Mouse (Mus musculus) left cerebral cortex, postnatal 36 days (tissue): ENCODE measurements around the gene Slx1b. TPM values are rescaled to one million over a fixed set of nuclear protein-coding genes. Genes with fewer than 3 reads are reported as not detected.

Experiments
- DNase-seq, 2 experiments: peaks; one replicate each; pipeline ENCODE4 v3.0.0; 2021 to 2022; ENCODE audit warnings: low spot score in 2 of 2, mixed read lengths in 1 of 2
- intact Hi-C: fragments of 180-260 bp; cut with DNase I; formaldehyde crosslinking; loops from one replicate; pipeline ENCODE4 v1.15.1; 2025
- total RNA-seq, 2 experiments: library from RNA; stranded (reverse); gene quantifications; 2 replicates each; pipeline ENCODE4 v1.2.3; 2021

Slx1b gene
- total RNA-seq, 2 experiments from 2014 or later: 17.6 to 20.3 TPM

GRCm38 (mm10) chr7:126704121-126704980 is 8.8 kb upstream of the Slx1b start:
- intact Hi-C loops: loop anchor here (5.0 kb wide), 3 partner anchors 58 to 93 kb away; partner anchors contain the start of genes Fam57b and Ypel3
- peak; percentile 89 to 93 for DNase-seq

DNA sequence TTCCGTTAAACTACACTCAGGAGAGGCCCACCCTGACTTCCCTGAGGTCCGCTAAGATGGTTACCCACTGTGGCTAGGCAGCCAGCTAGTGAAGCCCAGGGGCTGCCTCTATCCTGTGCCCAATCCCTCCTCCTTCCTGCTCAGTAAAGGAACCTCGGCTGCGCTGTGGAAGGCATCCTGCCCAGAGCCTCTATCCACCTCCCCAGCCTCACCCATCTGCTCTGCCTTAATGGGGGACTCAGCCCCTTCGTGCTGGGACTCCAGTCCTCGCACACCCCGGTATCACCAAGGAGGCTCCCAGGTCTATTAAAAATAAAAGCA is 8.1 kb upstream of the Slx1b start:
- no peak for DNase-seq
- intact Hi-C loops: loop anchor here (5.0 kb wide), 3 partner anchors 59 to 94 kb away; partner anchors contain the start of genes Fam57b and Ypel3

DNA sequence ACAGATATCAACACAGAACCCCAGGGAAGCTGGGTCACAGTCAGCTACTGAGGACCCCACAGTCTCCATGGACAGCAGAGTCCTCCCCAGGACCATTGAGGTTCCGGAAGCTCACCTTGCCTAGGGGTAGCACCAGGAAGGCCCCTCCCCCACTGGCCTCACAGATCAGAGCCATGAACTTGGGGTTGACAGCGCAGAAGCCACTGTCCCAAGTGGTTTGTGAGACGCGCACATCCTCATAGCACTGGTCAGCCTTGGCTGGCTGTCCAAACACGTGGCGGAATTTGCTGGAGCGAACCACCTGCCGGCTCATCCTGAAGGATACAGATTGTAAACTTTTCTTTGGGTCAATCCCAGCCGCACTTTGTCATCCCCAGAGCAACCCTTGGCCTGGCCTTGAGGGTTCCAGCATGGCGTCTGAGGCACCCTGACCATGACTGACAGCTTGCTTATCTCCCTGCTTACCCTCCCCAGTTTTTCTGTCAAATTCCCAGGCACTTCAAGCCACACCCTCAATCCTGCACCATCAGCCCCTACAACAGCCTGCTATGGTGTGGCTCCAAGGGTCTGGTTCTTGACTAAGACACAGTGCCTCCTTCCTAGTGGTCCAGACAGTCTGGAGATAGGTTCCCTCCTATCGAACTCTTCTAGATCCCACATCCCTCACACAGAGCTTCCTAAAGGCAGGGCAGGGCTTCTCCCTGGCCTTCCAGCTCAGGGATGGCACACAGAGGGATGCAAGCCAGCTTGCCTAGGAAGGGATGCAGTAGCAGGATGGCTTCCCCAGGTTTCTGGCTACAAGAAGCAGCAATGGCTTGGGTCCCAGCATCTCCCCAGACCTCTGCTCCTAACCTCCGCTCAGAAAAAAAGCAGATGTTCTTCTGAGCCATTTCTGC is 7.5 kb upstream of the Slx1b start:
- intact Hi-C loops: loop anchor here (5.0 kb wide), 3 partner anchors 59 to 94 kb away; partner anchors contain the start of genes Fam57b and Ypel3
- DNase-seq: no peak

DNA sequence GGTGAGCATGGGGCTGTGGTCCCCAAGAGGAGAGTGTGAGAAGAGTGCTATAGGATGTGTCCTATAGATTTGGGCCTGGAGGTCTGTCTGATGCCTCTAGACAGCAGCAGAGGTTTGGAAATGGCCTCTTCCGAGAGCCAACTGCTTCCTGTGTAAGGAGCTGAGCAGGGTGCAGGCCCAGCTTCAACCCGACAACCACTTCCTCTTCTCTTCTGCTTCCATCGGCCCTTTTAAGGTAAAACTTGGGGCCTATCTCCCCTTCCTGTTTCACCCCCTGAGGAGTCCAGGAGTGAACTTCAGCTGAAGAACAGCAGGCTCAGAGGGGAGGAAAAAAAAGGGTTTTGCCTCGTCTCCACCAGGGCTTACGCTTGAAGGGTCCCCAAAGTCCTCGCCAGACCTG is 6.8 kb upstream of the Slx1b start:
- no peak for DNase-seq
- intact Hi-C loops: loop anchor here (5.0 kb wide), 3 partner anchors 60 to 95 kb away; partner anchors contain the start of genes Fam57b and Ypel3

DNA sequence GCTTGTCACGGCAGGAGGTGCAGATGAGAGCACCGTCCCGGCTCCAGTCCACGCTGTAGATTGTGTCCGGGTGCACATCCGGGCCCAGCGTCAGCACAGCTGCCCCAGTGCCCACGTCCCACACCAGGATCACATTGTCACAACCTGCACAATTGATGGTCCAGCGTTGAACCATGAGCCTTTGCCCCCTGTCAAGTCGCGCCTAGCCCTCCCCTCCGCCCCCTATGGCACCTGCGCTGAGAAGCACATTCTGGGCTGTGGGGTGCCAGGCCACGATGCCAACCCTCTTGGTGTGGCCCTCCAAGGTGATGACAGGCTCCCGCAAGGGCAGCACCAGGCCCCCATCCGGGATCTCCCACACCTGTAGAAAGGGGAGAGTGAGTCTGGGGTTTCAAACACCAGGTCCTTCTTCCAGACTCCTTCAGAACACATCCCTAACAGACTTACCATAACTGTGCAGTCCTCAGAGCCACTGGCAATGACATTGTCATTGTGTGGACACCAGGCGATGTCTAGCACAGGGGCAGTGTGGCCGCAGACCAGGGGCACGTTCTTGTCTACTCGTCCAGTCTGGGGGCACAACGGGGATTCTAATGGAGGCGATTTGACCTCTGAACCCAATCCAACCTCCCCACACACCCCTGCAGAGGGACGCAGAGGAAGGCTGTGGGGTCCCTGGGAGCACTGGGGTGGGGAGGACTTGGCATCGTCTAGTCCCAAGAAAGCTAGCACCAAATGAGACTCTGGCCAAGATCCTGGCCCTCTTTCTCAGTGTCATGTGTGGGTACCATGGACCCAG is 6.2 kb upstream of the Slx1b start:
- intact Hi-C loops: loop anchor here (5.0 kb wide), 3 partner anchors 61 to 96 kb away; partner anchors contain the start of genes Fam57b and Ypel3
- no peak for DNase-seq

DNA sequence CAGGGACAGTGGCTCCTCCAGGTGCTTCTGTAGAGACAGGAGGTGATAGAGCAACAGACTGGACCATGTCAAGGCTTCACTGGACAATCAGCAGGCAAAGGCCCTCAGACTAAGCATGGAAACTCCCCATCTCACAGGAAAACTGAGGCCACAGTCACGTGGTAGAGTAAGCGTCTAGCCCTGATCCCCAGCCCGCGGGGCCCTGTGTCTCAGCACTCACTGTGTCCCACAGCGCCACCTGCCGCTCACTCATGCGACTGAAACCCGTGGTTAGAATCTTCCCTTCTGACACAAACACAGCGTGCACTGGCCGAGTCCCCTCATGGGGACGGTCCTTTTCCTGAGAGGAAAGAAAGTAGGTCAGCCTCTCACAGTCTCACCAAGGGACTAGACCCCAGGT is 5.5 kb upstream of the Slx1b start:
- intact Hi-C loops: loop anchor here (5.0 kb wide), 3 partner anchors 61 to 96 kb away; partner anchors contain the start of genes Fam57b and Ypel3

GRCm38 (mm10) chr7:126700063-126701015 is 4.8 kb upstream of the Slx1b start:
- DNase-seq: no peak

More for the DNA sequence above, 5.5 kb upstream of the Slx1b start:
- DNase-seq: peak; percentile 89 to 93

GRCm38 (mm10) chr7:126697838-126698237 is 2.3 kb upstream of the Slx1b start:
- intact Hi-C loops: loop anchor here (5.0 kb wide), 1 partner anchor 116 kb away; the partner anchor contains the start of gene Apobr
- no peak for DNase-seq

More at GRCm38 (mm10) chr7:126700063-126701015, 4.8 kb upstream of the Slx1b start:
- intact Hi-C loops: loop anchor here (5.0 kb wide), 3 partner anchors 62 to 97 kb away; partner anchors contain the start of genes Fam57b and Ypel3

DNA sequence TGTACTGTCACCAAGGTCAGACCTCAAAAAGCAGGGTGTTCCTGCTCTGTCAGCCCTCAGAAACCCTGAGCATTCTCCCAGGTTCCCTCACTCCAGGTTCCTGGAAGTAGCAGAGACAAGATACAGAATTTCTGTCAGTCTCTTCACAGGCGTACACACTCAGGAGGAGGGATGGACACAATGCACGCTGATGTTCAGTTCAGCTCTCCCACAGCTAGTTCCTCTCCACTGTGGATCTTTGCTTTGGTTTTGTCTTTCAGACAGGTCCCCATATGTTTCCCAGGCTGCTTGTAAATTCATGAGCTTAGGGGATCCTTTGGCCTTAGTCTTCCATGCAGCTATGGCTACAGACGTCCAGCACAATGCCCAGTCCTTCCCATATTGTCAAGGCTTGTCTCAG is 1.3 kb upstream of the Slx1b start:
- intact Hi-C loops: loop anchor here (5.0 kb wide), 1 partner anchor 115 kb away; the partner anchor contains the start of gene Apobr
- no peak for DNase-seq

GRCm38 (mm10) chr7:126696303-126696702 is 719 bp upstream of the Slx1b start:
- intact Hi-C loops: loop anchor here (5.0 kb wide), 1 partner anchor 114 kb away; the partner anchor contains the start of gene Apobr
- DNase-seq: no peak

DNA sequence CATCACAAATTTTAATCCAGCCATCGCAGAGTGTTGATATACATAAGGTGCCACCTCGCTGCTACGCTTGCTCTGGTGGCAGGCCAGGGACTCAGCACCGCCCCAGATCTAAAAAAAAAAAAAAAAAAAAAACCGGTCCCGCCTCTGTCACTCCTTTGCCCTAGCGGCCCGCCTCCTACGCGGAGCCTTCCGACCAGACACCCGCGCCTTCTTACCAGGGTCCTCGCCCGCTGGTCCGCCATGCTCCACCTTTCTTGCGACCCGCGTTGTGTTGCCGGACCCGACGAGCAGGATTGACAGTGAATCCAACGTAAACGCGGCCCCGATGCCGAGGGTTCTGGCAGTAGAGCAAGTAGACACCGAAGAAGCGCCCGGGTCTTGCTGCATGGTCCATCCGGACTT is 373 bp downstream of the Slx1b start, which contains the start of gene Bola2:
Gene Bola2, plus strand, starts transcription at position 192 of the 402 bp plus-strand sequence.
- intact Hi-C loops: loop anchor here (2.0 to 5.0 kb wide), 2 partner anchors 46 to 113 kb away; partner anchors contain the start of genes Apobr and Sgf29
- DNase-seq: no peak

DNA sequence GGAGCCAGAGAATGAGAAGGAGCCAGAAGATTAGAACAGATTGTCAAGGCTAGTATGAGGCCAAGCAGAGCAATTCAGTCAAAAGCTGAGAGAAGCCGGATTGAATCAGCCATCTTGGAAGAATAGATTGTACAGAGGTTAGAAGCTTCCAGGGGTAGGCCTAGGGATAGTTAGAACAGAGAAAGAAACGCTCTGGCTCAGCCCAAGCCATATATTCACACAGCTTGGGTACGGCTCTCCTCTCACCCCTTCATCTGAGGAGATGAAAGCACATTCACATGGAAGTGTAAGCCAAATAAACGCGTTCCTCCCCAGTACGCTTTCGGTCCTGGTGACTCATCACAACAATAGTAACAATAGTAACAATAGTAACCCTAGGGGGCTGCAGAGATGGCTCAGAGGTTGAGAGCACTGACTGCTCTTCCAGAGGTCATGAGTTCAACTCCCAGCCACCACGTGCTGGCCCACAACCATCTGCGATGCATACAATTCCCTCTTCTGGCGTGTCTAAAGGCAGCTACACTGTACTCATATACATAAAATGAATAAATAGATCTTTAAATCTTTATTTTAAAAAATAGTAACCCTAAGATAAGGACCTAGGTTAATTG is 1.0 kb downstream of the Slx1b start:
- intact Hi-C loops: loop anchor here (2.0 to 5.0 kb wide), 2 partner anchors 46 to 112 kb away; partner anchors contain the start of genes Apobr and Sgf29
- DNase-seq: no peak

DNA sequence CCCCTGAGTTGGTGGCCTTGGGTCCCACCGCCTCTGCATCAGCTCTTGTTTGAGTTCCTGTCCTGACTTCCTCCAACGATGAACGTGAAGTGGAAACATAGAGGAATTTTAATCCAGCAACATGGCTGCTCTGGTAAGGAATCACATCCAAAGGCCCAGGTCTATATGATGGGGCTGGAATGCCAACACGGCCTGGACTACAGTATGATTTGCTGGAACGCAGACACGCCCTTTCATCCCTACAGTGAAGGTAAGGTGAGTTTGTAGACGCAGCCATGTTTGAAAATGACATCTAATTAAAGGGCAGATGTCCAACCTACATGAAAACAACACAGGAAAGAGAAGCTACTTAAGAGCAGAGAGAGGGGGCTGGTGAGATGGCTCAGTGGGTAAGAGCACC is 1.8 kb downstream of the Slx1b start:
- intact Hi-C loops: loop anchor here (2.0 kb wide), 1 partner anchor 45 kb away; the partner anchor contains the start of gene Sgf29
- no peak for DNase-seq

DNA sequence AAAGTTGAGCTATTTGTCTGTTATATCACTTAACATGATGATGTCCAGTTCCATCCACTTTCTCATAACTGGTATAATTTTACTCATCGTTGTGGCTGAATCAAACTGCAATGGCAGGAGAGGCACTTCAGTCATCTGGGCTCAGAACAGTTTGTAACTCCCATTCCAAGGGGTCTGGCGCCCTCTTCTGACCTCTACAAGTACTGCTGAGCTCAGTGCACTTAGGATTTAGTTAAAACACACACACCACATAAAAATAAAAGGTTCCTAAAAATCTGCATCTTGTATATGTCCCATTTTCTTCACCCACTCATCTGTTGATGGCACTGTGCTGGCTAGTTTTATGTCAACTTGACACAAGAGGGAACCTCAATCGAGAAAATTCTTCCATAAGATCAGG is 2.3 kb downstream of the Slx1b start:
- DNase-seq: peak; percentile 60 to 75
- intact Hi-C loops: no loop called here

GRCm38 (mm10) chr7:126692426-126692825 is 3.2 kb downstream of the Slx1b start:
- DNase-seq: no peak
- intact Hi-C loops: no loop called here

DNA sequence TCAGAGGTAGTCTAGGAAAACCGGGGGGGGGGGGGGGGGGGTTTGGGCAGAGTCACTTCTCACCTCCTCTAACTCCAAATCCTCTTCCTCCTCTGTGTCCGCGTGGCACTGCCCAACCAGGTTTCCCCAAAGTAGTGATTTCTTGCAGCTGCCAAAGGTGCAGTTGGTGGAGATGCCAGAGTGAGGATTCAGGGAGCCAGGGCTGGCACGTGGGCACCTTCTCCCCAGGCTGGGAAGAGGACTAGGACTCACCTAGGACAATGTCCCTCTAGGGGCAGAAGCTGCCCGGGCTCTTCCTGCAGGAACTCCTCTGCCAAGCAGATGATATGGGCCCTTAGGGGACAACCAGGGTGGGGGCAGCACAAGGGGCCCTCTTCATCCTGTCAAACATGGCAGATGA is 3.9 kb downstream of the Slx1b start:
- DNase-seq: no peak
- intact Hi-C loops: no loop called here

- intact Hi-C loops: no loop called here
Observed at GRCm38 (mm10) chr7:126690737-126691136, 4.8 kb downstream of the Slx1b start.

More at GRCm38 (mm10) chr7:126690737-126691136, 4.8 kb downstream of the Slx1b start:
- no peak for DNase-seq
